Mouse (Mus musculus) forebrain, postnatal 0 days (tissue): ENCODE measurements around the gene Map2. TPM values are rescaled to one million over a fixed set of nuclear protein-coding genes. Genes with fewer than 3 reads are reported as not detected.

Experiments
- ATAC-seq: fragments of 200-750 bp; cut with Nextera tagmentation; 2 replicates; pipeline ENCODE4 v1.8.0; 2017; ENCODE audit warnings: mild to moderate bottlenecking, moderate library complexity
- DNase-seq: peaks from one replicate; pipeline ENCODE4 v3.0.0-alpha.2; 2015
- H3K27ac ChIP-seq: fragments of 300-500 bp; sonication (generic); 2 replicates; pipeline ENCODE4 v1.5.1; 2014; ENCODE audit warnings: low read depth, mild to moderate bottlenecking, antibody characterized with exemption, low read length, moderate library complexity, mixed read lengths
- H3K27me3 ChIP-seq: fragments of 300-500 bp; sonication (generic); 2 replicates; pipeline ENCODE4 v1.6.1; 2014; ENCODE audit warnings: mild to moderate bottlenecking, low read length, mixed read lengths; ENCODE audit not compliant: insufficient read depth
- H3K36me3 ChIP-seq: fragments of 300-500 bp; sonication (generic); 2 replicates; pipeline ENCODE4 v1.6.1; 2014; ENCODE audit warnings: mild to moderate bottlenecking, moderate library complexity; ENCODE audit not compliant: insufficient read depth
- H3K4me1 ChIP-seq: fragments of 300-500 bp; sonication (generic); 2 replicates; pipeline ENCODE4 v1.6.1; 2014; ENCODE audit warnings: antibody characterized with exemption; ENCODE audit not compliant: insufficient read depth
- H3K4me2 ChIP-seq: fragments of 300-500 bp; sonication (generic); 2 replicates; pipeline ENCODE4 v1.6.1; 2014; ENCODE audit warnings: low read depth, mild to moderate bottlenecking, moderate library complexity
- H3K4me3 ChIP-seq: fragments of 300-500 bp; sonication (generic); 2 replicates; pipeline ENCODE4 v1.5.1; 2014; ENCODE audit warnings: low read depth, low read length, mixed read lengths
- H3K9ac ChIP-seq: fragments of 300-500 bp; sonication (generic); 2 replicates; pipeline ENCODE4 v1.6.1; 2014; ENCODE audit warnings: mild to moderate bottlenecking
- H3K9me3 ChIP-seq: fragments of 300-500 bp; sonication (generic); 2 replicates; pipeline ENCODE4 v1.6.1; 2016; ENCODE audit warnings: low read length
- CTCF ChIP-seq: sonication (generic); IDR thresholded peaks from 2 replicates; pipeline ENCODE4 v1.5.1; 2016; ENCODE audit warnings: antibody characterized with exemption, control low read depth, low read depth
- WGBS: fragments of 180-500 bp; shearing (Covaris S2); extraction: QIAGEN DNeasy Blood & Tissue Kit; methylation state at CpG from one replicate; pipeline ENCODE4 v1.1.7; 2014; 5-methylcytosine and 5-hydroxymethylcytosine counted together
- polyA plus RNA-seq: library from polyadenylated mRNA; unstranded; fragments of >200 nt; fragmentation: Nextera tagmentation; extraction: Ambion mirVana; gene quantifications from 2 replicates; pipeline ENCODE4 v1.2.1, GENCODE M21; 2015
- total RNA-seq: library from RNA; depleted of rRNA; stranded (reverse); fragments of >200 nt; gene quantifications from 2 replicates; pipeline ENCODE4 v1.2.3, GENCODE M21; 2014

Map2 gene
- total and polyA plus RNA-seq, 2 experiments from 2014 or later, result 291 to 1,278 TPM

GRCm38 (mm10) chr1:66263220-66263619 is 88.1 kb downstream of the Map2 start:
- Histone ChIP-seq H3K9me3 (no peaks in the 10 kb centered on the region), H3K36me3 (no peaks in the 10 kb centered on the region), H3K27ac (no peak overlapping the region), H3K27me3 (no peaks in the 10 kb centered on the region), H3K4me3 (no peak overlapping the region), H3K9ac (no peak overlapping the region), H3K4me1 (no peaks in the 10 kb centered on the region), H3K4me2 (no peak overlapping the region)
- DNase-seq (no peak), ATAC-seq (no peak)
- 17% methylated on average over 3 of the region's 3 CpGs for WGBS
- TF ChIP-seq CTCF, result no peak

GRCm38 (mm10) chr1:66266231-66266924 is 91.3 kb downstream of the Map2 start:
- 41% methylated on average over 4 of the region's 4 CpGs for WGBS
- Histone ChIP-seq H3K36me3 (no peaks in the 10 kb centered on the region), H3K4me2 (no peak overlapping the region), H3K4me3 (no peak overlapping the region), H3K4me1 (no peaks in the 10 kb centered on the region), H3K9ac (no peak overlapping the region), H3K27ac (no peak overlapping the region), H3K9me3 (no peaks in the 10 kb centered on the region), H3K27me3 (no peaks in the 10 kb centered on the region)
- ATAC-seq (no peak), DNase-seq (no peak)
- TF ChIP-seq CTCF, result no peak

- peaks cover 3% of the 10 kb centered on the region for H3K36me3 ChIP-seq
- no peak for TF ChIP-seq CTCF
- H3K9me3 ChIP-seq, result no peaks in the 10 kb centered on the region
- H3K4me2 ChIP-seq, result no peak overlapping the region
- WGBS, result 87% methylated on average over 3 of the region's 5 CpGs
- H3K4me1 ChIP-seq, result no peaks in the 10 kb centered on the region
- ATAC-seq, result peak; percentile 14; the same call in 1 of the 2 replicates
- no peak overlapping the region for H3K27ac ChIP-seq
- H3K4me3 ChIP-seq, result no peak overlapping the region
- H3K9ac ChIP-seq, result no peak overlapping the region
- no peaks in the 10 kb centered on the region for H3K27me3 ChIP-seq
- no peak for DNase-seq
Measured at GRCm38 (mm10) chr1:66277663-66278062, 102.6 kb downstream of the Map2 start.

GRCm38 (mm10) chr1:66279222-66280009 is 104.3 kb downstream of the Map2 start:
- TF ChIP-seq CTCF, result no peak
- WGBS, result 62% methylated on average over 4 of the region's 4 CpGs
- Histone ChIP-seq H3K27ac (peak overlapping the region; percentile 41), H3K9me3 (no peaks in the 10 kb centered on the region), H3K27me3 (no peaks in the 10 kb centered on the region), H3K4me3 (no peak overlapping the region), H3K9ac (no peak overlapping the region), H3K4me2 (no peak overlapping the region), H3K4me1 (no peaks in the 10 kb centered on the region), H3K36me3 (peaks cover 3% of the 10 kb centered on the region)
- DNase-seq (no peak), ATAC-seq (no peak)

- TF ChIP-seq CTCF, result peak; percentile 25; the same call in 1 of the 2 replicates
- DNase-seq (no peak), ATAC-seq (no peak)
- H3K27me3 ChIP-seq, result no peaks in the 10 kb centered on the region
- no peak overlapping the region for H3K4me3 ChIP-seq
- H3K4me2 ChIP-seq, result no peak overlapping the region
- WGBS, result 83% methylated on average over 4 of the region's 4 CpGs
- H3K4me1 ChIP-seq, result no peaks in the 10 kb centered on the region
- H3K27ac ChIP-seq, result no peak overlapping the region
- peaks cover 3% of the 10 kb centered on the region for H3K36me3 ChIP-seq
- H3K9me3 ChIP-seq, result no peaks in the 10 kb centered on the region
- H3K9ac ChIP-seq, result no peak overlapping the region
Measured at GRCm38 (mm10) chr1:66280152-66280551, 105.1 kb downstream of the Map2 start.

- WGBS, result 76% methylated on average over 3 of the region's 3 CpGs
- no peak overlapping the region for H3K9ac ChIP-seq
- no peak overlapping the region for H3K4me2 ChIP-seq
- no peak for DNase-seq
- TF ChIP-seq CTCF, result no peak
- H3K27ac ChIP-seq, result no peak overlapping the region
- peaks cover 3% of the 10 kb centered on the region for H3K36me3 ChIP-seq
- H3K4me1 ChIP-seq, result no peaks in the 10 kb centered on the region
- no peak overlapping the region for H3K4me3 ChIP-seq
- ATAC-seq, result no peak
- no peaks in the 10 kb centered on the region for H3K27me3 ChIP-seq
- H3K9me3 ChIP-seq, result no peaks in the 10 kb centered on the region
Measured at GRCm38 (mm10) chr1:66282447-66282846, 107.4 kb downstream of the Map2 start.

GRCm38 (mm10) chr1:66288987-66289386 is 113.9 kb downstream of the Map2 start:
- Histone ChIP-seq H3K27me3 (no peaks in the 10 kb centered on the region), H3K4me3 (no peak overlapping the region), H3K9ac (no peak overlapping the region), H3K36me3 (no peaks in the 10 kb centered on the region), H3K27ac (no peak overlapping the region), H3K9me3 (no peaks in the 10 kb centered on the region), H3K4me2 (no peak overlapping the region), H3K4me1 (no peaks in the 10 kb centered on the region)
- ATAC-seq (no peak), DNase-seq (no peak)
- 80% methylated on average over 4 of the region's 4 CpGs for WGBS
- TF ChIP-seq CTCF, result no peak
